Mouse (Mus musculus): ENCODE data around the gene Sdad1.

DNA sequence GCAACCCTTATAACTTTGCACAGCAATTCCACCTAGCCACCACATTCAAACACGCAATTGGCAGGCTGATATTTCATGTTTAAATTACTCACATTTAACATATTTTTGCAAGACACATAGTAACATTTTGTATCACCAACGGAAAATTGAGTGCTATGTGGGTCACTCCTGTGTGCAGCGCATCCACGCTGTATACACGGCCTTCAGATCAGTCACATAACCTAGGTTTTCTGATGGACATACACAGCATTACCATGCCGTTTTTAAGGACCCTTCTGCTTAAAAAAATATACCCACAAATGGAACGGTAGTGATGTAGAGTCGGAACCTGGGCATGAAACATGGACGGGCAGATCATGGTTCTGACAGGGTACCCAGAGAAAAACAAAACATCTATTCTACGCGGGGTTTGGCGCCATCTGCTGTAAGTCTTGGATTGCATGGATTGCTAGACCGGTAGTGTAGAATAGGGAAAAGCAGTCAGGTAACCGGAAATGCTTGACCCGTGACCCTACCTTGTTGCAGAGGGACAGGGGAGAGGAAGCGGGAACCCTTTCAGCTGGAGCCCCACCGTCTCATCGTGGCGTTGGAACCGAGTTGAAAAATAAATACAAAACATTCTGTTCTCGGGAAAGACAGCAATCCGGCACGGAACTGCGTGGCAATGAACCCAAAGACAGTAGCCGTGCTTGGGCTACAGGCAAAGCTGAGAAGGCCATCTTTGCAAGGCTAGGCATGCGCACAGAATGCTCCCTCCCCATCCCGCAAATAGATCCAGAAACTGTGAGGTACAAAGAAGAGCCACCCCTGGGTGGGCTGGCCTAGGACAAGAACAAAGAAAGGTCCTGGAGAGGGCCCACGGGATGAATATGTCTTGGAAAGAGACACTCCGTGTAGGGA is 70.7 kb downstream of the Sdad1 start:
- TF ChIP-seq POLR2A (IDR thresholded peaks at IDR 0.05; ENCODE audit: insufficient read length, low read depth) = no peak
- TF ChIP-seq MYOD1 (IDR thresholded peaks at IDR 0.05; ENCODE audit: control insufficient read depth in 1 of 3, insufficient read length in 2 of 3, low read depth in 2 of 3) = no peak
- TF ChIP-seq USF1 (IDR thresholded peaks at IDR 0.05; ENCODE audit: low read depth) = no peak
- no peak for TF ChIP-seq CEBPB (IDR thresholded peaks at IDR 0.05; ENCODE audit: insufficient read depth, poor library complexity, severe bottlenecking)
- TF ChIP-seq POLR2AphosphoS2 (IDR thresholded peaks at IDR 0.05; ENCODE audit: insufficient read length, low read depth) = no peak
- TF ChIP-seq MAX (IDR thresholded peaks at IDR 0.05; ENCODE audit: low read depth) = no peak
- no peak for TF ChIP-seq TCF12 (IDR thresholded peaks at IDR 0.05; ENCODE audit: insufficient read depth, poor library complexity, severe bottlenecking)
- no peak for TF ChIP-seq REST (IDR thresholded peaks at IDR 0.05; ENCODE audit: insufficient read depth, insufficient read length)
- no peak for TF ChIP-seq MYOG (IDR thresholded peaks at IDR 0.05; ENCODE audit: control insufficient read depth in 1 of 3, insufficient read depth in 1 of 3, insufficient read length in 2 of 3, low read depth in 2 of 3)
- TF ChIP-seq SRF (IDR thresholded peaks at IDR 0.05; ENCODE audit: control insufficient read depth, insufficient read length, low read depth) = no peak
